Mouse (Mus musculus) adrenal gland, postnatal 10 days (tissue): ENCODE data around the gene Usp28. TPM values are rescaled to one million over a fixed set of nuclear protein-coding genes. Genes with fewer than 3 reads are reported as not detected.

Experiments used
- DNase-seq: peaks from one replicate; pipeline ENCODE4 v3.0.0; 2021; ENCODE audit warnings: mixed read lengths
- total RNA-seq, 2 experiments: library from RNA; stranded (reverse); gene quantifications; 2 replicates each; pipeline ENCODE4 v1.2.3; 2021

The Usp28 gene
- total RNA-seq, 2 experiments from 2014 or later = 18.1 to 27.1 TPM

- no peak for DNase-seq
Observed at GRCm38 (mm10) chr9:49021289-49021688, 36.1 kb downstream of the Usp28 start.

GRCm38 (mm10) chr9:49023956-49024355 is 38.8 kb downstream of the Usp28 start:
- DNase-seq = no peak

GRCm38 (mm10) chr9:49024529-49024928 is 39.4 kb downstream of the Usp28 start:
- DNase-seq = no peak

- peak; percentile 11 for DNase-seq
Observed at GRCm38 (mm10) chr9:49034764-49035163, 49.6 kb downstream of the Usp28 start.

- DNase-seq = no peak
Observed at GRCm38 (mm10) chr9:49050901-49051300, 65.7 kb downstream of the Usp28 start.

- DNase-seq = peak; percentile 74
Observed at GRCm38 (mm10) chr9:49051349-49051748, 66.2 kb downstream of the Usp28 start.

- DNase-seq = no peak
Observed at GRCm38 (mm10) chr9:49054028-49054427, 68.9 kb downstream of the Usp28 start.

GRCm38 (mm10) chr9:49055333-49056205 is 70.4 kb downstream of the Usp28 start, which contains the start of gene Zw10:
Gene Zw10 (plus strand): TSS chr9:49055613.
- peak; percentile 96 for DNase-seq

GRCm38 (mm10) chr9:49076847-49077246 is 91.7 kb downstream of the Usp28 start:
- DNase-seq = no peak

GRCm38 (mm10) chr9:49081107-49081506 is 95.9 kb downstream of the Usp28 start, which contains the start of gene Tmprss5:
Gene Tmprss5 (plus strand): TSS chr9:49081260.
- no peak for DNase-seq

GRCm38 (mm10) chr9:49081561-49081960 is 96.4 kb downstream of the Usp28 start:
- DNase-seq = peak; percentile 85

GRCm38 (mm10) chr9:49087317-49087716 is 102.1 kb downstream of the Usp28 start:
- DNase-seq = no peak

Other genes starting within 250 kb of the Usp28 start
- 10 to 100 TPM; 28.0 to 83.4 TPM for gene Zbtb16, start 149.2 kb upstream of the Usp28 start, total RNA-seq
- 1 to 10 TPM; 3.7 to 5.8 TPM for gene Htr3a, start 74.3 kb upstream of the Usp28 start, total RNA-seq
- gene Htr3b, start 20.4 kb upstream of the Usp28 start, total RNA-seq = 1 to 10 TPM; 2.0 to 4.5 TPM
- 10 to 100 TPM; 14.1 to 17.0 TPM for gene Zw10, start 70.2 kb downstream of the Usp28 start, total RNA-seq
- 1 to 10 TPM in 1 of 2 experiments, under 1 TPM in 1; 0.48 to 1.4 TPM for gene Tmprss5, start 95.9 kb downstream of the Usp28 start, total RNA-seq